Mouse (Mus musculus) left cerebral cortex, adult 2 months (tissue): ENCODE data around the gene Lmo1. TPM values are rescaled to one million over a fixed set of nuclear protein-coding genes. Genes with fewer than 3 reads are reported as not detected.

Experiments used
- DNase-seq, 2 experiments: peaks; one replicate each; pipeline ENCODE4 v3.0.0; 2021 to 2022; ENCODE audit warnings: low spot score in 2 of 2, mixed read lengths in 1 of 2; ENCODE audit errors: extremely low spot score in 1 of 2
- H3K27ac ChIP-seq: fragments of 200-600 bp; 2 replicates; pipeline ENCODE4 v1.8.1; 2022
- H3K4me3 ChIP-seq: fragments of 200-600 bp; 2 replicates; pipeline ENCODE4 v1.8.1; 2022
- CTCF ChIP-seq: fragments of 200-600 bp; IDR thresholded peaks from 2 replicates; pipeline ENCODE4 v1.8.1; 2022; ENCODE audit warnings: antibody characterized with exemption, mild to moderate bottlenecking, moderate library complexity
- intact Hi-C: fragments of 180-260 bp; cut with DNase I; formaldehyde crosslinking; loops from one replicate; pipeline ENCODE4 v1.15.1; 2025
- total RNA-seq, 2 experiments: library from RNA; stranded (reverse); gene quantifications; 2 replicates each; pipeline ENCODE4 v1.2.3; 2021

Lmo1 gene
- total RNA-seq, 2 experiments from 2014 or later = 13.7 to 15.4 TPM

- H3K27ac ChIP-seq = no peak overlapping the region
- H3K4me3 ChIP-seq = no peak overlapping the region
- no peak for TF ChIP-seq CTCF
- intact Hi-C loops = no loop called here
- no peak for DNase-seq
Observed at GRCm38 (mm10) chr7:109197161-109197650, 22.2 kb upstream of the Lmo1 start.

GRCm38 (mm10) chr7:109196399-109197082 lies 21.5 kb upstream of the Lmo1 start:
- DNase-seq = no peak
- H3K27ac ChIP-seq = no peak overlapping the region
- intact Hi-C loops = no loop called here
- H3K4me3 ChIP-seq = no peak overlapping the region
- TF ChIP-seq CTCF = no peak

- no peak for DNase-seq
- no peak overlapping the region for H3K4me3 ChIP-seq
- TF ChIP-seq CTCF = no peak
- no peak overlapping the region for H3K27ac ChIP-seq
- intact Hi-C loops = no loop called here
Observed at GRCm38 (mm10) chr7:109195982-109196381, 21.0 kb upstream of the Lmo1 start.

GRCm38 (mm10) chr7:109194850-109195249 lies 19.8 kb upstream of the Lmo1 start:
- no peak for DNase-seq
- intact Hi-C loops = no loop called here
- no peak overlapping the region for H3K27ac ChIP-seq
- TF ChIP-seq CTCF = no peak
- H3K4me3 ChIP-seq = no peak overlapping the region

GRCm38 (mm10) chr7:109187244-109188035 lies 12.4 kb upstream of the Lmo1 start:
- no peak for DNase-seq
- no peak overlapping the region for H3K27ac ChIP-seq
- intact Hi-C loops = no loop called here
- TF ChIP-seq CTCF = no peak
- H3K4me3 ChIP-seq = no peak overlapping the region

- H3K27ac ChIP-seq = no peak overlapping the region
- no peak for TF ChIP-seq CTCF
- intact Hi-C loops = no loop called here
- no peak overlapping the region for H3K4me3 ChIP-seq
- DNase-seq = no peak
Observed at GRCm38 (mm10) chr7:109185975-109186374, 11.0 kb upstream of the Lmo1 start.

- H3K27ac ChIP-seq = no peak overlapping the region
- no peak overlapping the region for H3K4me3 ChIP-seq
- no peak for DNase-seq
- intact Hi-C loops = no loop called here
- TF ChIP-seq CTCF = no peak
Observed at GRCm38 (mm10) chr7:109185564-109185963, 10.6 kb upstream of the Lmo1 start.

- intact Hi-C loops = no loop called here
- no peak for DNase-seq
- no peak overlapping the region for H3K4me3 ChIP-seq
- TF ChIP-seq CTCF = no peak
- H3K27ac ChIP-seq = no peak overlapping the region
Observed at GRCm38 (mm10) chr7:109176688-109177087, 1.7 kb upstream of the Lmo1 start.

GRCm38 (mm10) chr7:109175670-109176625 lies 941 bp upstream of the Lmo1 start:
- H3K4me3 ChIP-seq = peak overlapping the region; percentile 58
- no peak for DNase-seq
- no peak for TF ChIP-seq CTCF
- no peak overlapping the region for H3K27ac ChIP-seq
- intact Hi-C loops = no loop called here

GRCm38 (mm10) chr7:109174337-109174948 lies 564 bp downstream of the Lmo1 start:
- no peak for TF ChIP-seq CTCF
- intact Hi-C loops = no loop called here
- H3K27ac ChIP-seq = peak overlapping the region; percentile 47
- H3K4me3 ChIP-seq = peak overlapping the region; percentile 58
- peak; percentile 44 to 46 for DNase-seq

GRCm38 (mm10) chr7:109171874-109172273 lies 3.1 kb downstream of the Lmo1 start:
- Histone ChIP-seq H3K27ac (no peak overlapping the region), H3K4me3 (no peak overlapping the region)
- intact Hi-C loops = no loop called here
- TF ChIP-seq CTCF = no peak
- no peak for DNase-seq
